Mouse (Mus musculus): ENCODE results near the gene Sult2b1. TPM values are rescaled to one million over a fixed set of nuclear protein-coding genes. Genes with fewer than 3 reads are reported as not detected.
A peak's percentile ranks its signal among the peaks of the same experiment; 100 is the strongest.

The Sult2b1 gene
- total and polyA plus RNA-seq, 3 experiments: 0.17 to 0.29 TPM; not detected in 1

DNA sequence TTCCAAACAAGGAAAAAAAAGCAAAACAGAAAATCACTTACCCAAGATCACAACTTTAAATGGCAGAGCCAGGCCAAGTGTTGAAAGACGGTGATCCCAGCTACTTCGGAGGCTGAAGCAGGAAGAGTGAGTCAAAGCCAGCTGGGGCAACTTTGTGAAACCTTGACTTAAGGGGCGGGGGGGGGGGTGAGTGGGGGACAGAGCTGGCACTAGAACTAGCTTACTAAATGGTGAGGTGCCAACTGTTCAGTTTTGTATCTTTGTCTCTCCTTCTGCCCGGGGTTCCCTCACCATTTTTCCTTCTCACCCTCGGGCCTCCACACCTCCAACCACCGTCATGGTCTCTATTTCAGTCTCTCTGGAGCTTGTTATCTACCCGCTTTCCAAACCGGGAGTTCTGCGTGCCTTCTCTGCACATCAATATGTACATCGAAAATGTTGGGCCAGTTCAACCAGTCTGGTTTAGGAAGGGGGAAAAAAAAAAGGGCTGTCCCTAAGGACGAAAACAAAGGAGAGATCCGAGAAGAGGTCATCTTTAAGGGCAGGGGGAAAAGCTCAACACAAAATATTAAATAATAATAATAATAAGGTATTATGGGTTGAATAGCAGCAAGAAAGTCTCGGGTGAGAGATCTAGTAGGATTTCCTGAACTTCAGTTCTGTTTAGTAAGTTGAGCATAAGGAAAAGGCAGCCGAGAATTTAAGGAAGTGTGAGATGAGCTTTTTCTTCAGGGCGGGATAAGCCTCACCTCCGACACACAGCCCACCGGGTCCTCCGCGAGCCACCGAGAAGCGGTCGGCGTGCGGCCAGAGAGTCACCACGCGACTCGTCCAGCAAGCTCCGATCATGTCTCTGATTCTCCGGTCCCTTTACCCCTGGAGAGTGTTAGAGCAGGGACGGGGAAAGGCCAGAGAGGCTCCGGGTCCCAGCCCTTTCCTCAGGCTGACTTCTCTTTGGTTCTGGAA lies 67.2 kb downstream of the Sult2b1 start:
- TF ChIP-seq USF1 (IDR thresholded peaks at IDR 0.05; ENCODE audit: low read depth, low read length) (no peak), MAFK (IDR thresholded peaks at IDR 0.05; ENCODE audit: insufficient replicate concordance, low read length) (no peak), TBP (conservative IDR thresholded peaks at IDR 0.05; ENCODE audit: low read depth, low read length) (no peak), JUN (IDR thresholded peaks at IDR 0.05; ENCODE audit: insufficient read depth, low read depth, low read length) (no peak), MYC (IDR thresholded peaks at IDR 0.05; ENCODE audit: low read depth, low read length) (no peak), ZMIZ1 (IDR thresholded peaks at IDR 0.05; ENCODE audit: low read depth, low read length) (no peak), POLR2AphosphoS2 (IDR thresholded peaks at IDR 0.05; ENCODE audit: low read depth, low read length) (no peak), CHD1 (IDR thresholded peaks at IDR 0.05; ENCODE audit: low read depth, low read length) (no peak), SMC3 (IDR thresholded peaks at IDR 0.05; ENCODE audit: low read depth, low read length) (no peak), TCF12 (IDR thresholded peaks at IDR 0.05; ENCODE audit: low read depth, low read length) (no peak), NELFE (IDR thresholded peaks at IDR 0.05; ENCODE audit: low read depth, low read length) (no peak), RCOR1 (conservative IDR thresholded peaks at IDR 0.05; ENCODE audit: low read depth, low read length) (no peak), EP300 (IDR thresholded peaks at IDR 0.05; ENCODE audit: low read length) (no peak)
- peak overlapping the region; percentile 91 for H3K9ac ChIP-seq (ENCODE audit: insufficient read depth, low read depth)
- peaks cover 47% of the 10 kb centered on the region for H3K79me2 ChIP-seq (replicated peaks; ENCODE audit: control insufficient read depth, extremely low read depth, insufficient read depth, poor library complexity, severe bottlenecking)
- no peak for DNase-seq (ENCODE audit: extremely low read depth)
- H3K27ac ChIP-seq (ENCODE audit: insufficient read depth, low read depth): peak overlapping the region; percentile 55
- H3K4me3 ChIP-seq (replicated peaks in 1 of 3; ENCODE audit: low read depth in 2 of 3, low read length in 2 of 3, poor library complexity in 1 of 3): peak overlapping the region; percentile 77 to 100 (median 92)
- in situ Hi-C loops (cut with MboI; ENCODE audit: low pct_ligation_motif_present, low pct_unique_long_range_greater_than_20kb, low sequenced_read_pairs): no loop called here
- H3K4me1 ChIP-seq (ENCODE audit: control insufficient read depth in 1 of 2, insufficient read depth in 2 of 2): peaks cover 7 to 44% of the 10 kb centered on the region in 2 experiments; a peak in 3 of 4 replicates
- H3K27me3 ChIP-seq (replicated peaks): no peaks in the 10 kb centered on the region
- H3K9me3 ChIP-seq (replicated peaks; ENCODE audit: low read length): no peaks in the 10 kb centered on the region
- peak overlapping the region; percentile 89 for H3K4me2 ChIP-seq (ENCODE audit: insufficient read depth, low read depth, poor library complexity, severe bottlenecking)
- dilution Hi-C loops (cut with MboI; ENCODE audit: extremely low pct_ligation_motif_present, extremely low pct_unique_long_range_greater_than_20kb, low sequenced_read_pairs): no loop called here
- peaks cover 46 to 64% of the 10 kb centered on the region in 2 experiments for H3K36me3 ChIP-seq (replicated peaks in 1 of 2; ENCODE audit: control insufficient read depth in 1 of 2, insufficient read depth in 1 of 2, low read length in 1 of 2)

DNA sequence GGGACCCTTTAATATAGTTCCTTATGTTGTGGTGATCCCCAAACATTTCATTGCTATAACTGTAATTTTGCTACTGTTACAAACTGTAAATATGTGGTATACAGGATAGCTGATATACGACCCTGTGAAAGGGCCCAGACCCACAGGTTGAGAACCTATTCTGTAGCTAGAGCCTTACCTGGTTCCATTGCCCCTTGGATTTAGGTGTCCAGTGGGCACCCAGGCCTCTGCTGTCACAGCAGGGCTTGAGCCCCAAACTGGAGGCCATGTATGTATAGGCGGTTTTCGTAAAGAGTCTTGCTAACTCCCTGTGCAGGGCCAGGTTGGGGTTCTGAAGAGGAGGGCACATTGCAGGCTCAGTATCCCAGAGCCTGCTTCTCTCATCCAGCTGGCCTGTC lies 68.0 kb downstream of the Sult2b1 start:
- in situ Hi-C loops (cut with MboI; ENCODE audit: low pct_ligation_motif_present, low pct_unique_long_range_greater_than_20kb, low sequenced_read_pairs) (no loop called here), dilution Hi-C loops (cut with MboI; ENCODE audit: extremely low pct_ligation_motif_present, extremely low pct_unique_long_range_greater_than_20kb, low sequenced_read_pairs) (no loop called here)
- Histone ChIP-seq H3K9me3 (replicated peaks; ENCODE audit: low read length) (no peaks in the 10 kb centered on the region), H3K4me3 (replicated peaks in 1 of 3; ENCODE audit: low read depth in 2 of 3, low read length in 2 of 3, poor library complexity in 1 of 3) (peak overlapping the region; percentile 77 to 100 (median 92)), H3K27ac (ENCODE audit: insufficient read depth, low read depth) (peak overlapping the region; percentile 38; the same call in 1 of the 2 replicates), H3K4me2 (ENCODE audit: insufficient read depth, low read depth, poor library complexity, severe bottlenecking) (peak overlapping the region; percentile 89), H3K9ac (ENCODE audit: insufficient read depth, low read depth) (peak overlapping the region; percentile 91), H3K36me3 (replicated peaks in 1 of 2; ENCODE audit: control insufficient read depth in 1 of 2, insufficient read depth in 1 of 2, low read length in 1 of 2) (peaks cover 46 to 64% of the 10 kb centered on the region in 2 experiments), H3K4me1 (ENCODE audit: control insufficient read depth in 1 of 2, insufficient read depth in 2 of 2) (peaks cover 7 to 41% of the 10 kb centered on the region in 2 experiments; a peak in 3 of 4 replicates), H3K79me2 (replicated peaks; ENCODE audit: control insufficient read depth, extremely low read depth, insufficient read depth, poor library complexity, severe bottlenecking) (peaks cover 47% of the 10 kb centered on the region), H3K27me3 (replicated peaks) (no peaks in the 10 kb centered on the region)
- TF ChIP-seq SMC3 (IDR thresholded peaks at IDR 0.05; ENCODE audit: low read depth, low read length) (no peak), ZC3H11A (IDR thresholded peaks at IDR 0.05; ENCODE audit: low read depth, low read length) (no peak), TBP (conservative IDR thresholded peaks at IDR 0.05; ENCODE audit: low read depth, low read length) (no peak), CHD2 (IDR thresholded peaks at IDR 0.05; ENCODE audit: low read length) (no peak), POLR2AphosphoS2 (IDR thresholded peaks at IDR 0.05; ENCODE audit: low read depth, low read length) (no peak), POLR2A (IDR thresholded peaks at IDR 0.05; ENCODE audit: low read depth, low read length) (no peak), USF1 (IDR thresholded peaks at IDR 0.05; ENCODE audit: low read depth, low read length) (no peak), CHD1 (IDR thresholded peaks at IDR 0.05; ENCODE audit: low read depth, low read length) (no peak), PAX5 (IDR thresholded peaks at IDR 0.05; ENCODE audit: low read length) (no peak), JUN (IDR thresholded peaks at IDR 0.05; ENCODE audit: insufficient read depth, low read depth, low read length) (no peak), NRF1 (IDR thresholded peaks at IDR 0.05; ENCODE audit: low read depth, low read length) (no peak), USF2 (conservative IDR thresholded peaks at IDR 0.05; ENCODE audit: low read depth, low read length) (no peak), EP300 (IDR thresholded peaks at IDR 0.05; ENCODE audit: low read length) (no peak), UBTF (IDR thresholded peaks at IDR 0.05; ENCODE audit: low read depth, low read length) (no peak), MYC (IDR thresholded peaks at IDR 0.05; ENCODE audit: low read depth, low read length) (no peak), SIN3A (IDR thresholded peaks at IDR 0.05; ENCODE audit: low read length) (no peak), IRF4 (IDR thresholded peaks at IDR 0.05; ENCODE audit: low read depth, low read length) (no peak), MAZ (IDR thresholded peaks at IDR 0.05; ENCODE audit: low read depth, low read length) (no peak), E2F4 (IDR thresholded peaks at IDR 0.05; ENCODE audit: insufficient replicate concordance, low read depth, low read length) (no peak), TCF12 (IDR thresholded peaks at IDR 0.05; ENCODE audit: low read depth, low read length) (no peak)
- DNase-seq (ENCODE audit: extremely low read depth): no peak

Data from CH12.LX (cell line).